Mouse (Mus musculus): ENCODE data around the gene Dppa2. TPM values are rescaled to one million over a fixed set of nuclear protein-coding genes. Genes with fewer than 3 reads are reported as not detected.

Gene Dppa2
- not detected in 2 replicates for polyA plus RNA-seq (2014; fragmentation: Nextera tagmentation; extraction: Ambion mirVana)

DNA sequence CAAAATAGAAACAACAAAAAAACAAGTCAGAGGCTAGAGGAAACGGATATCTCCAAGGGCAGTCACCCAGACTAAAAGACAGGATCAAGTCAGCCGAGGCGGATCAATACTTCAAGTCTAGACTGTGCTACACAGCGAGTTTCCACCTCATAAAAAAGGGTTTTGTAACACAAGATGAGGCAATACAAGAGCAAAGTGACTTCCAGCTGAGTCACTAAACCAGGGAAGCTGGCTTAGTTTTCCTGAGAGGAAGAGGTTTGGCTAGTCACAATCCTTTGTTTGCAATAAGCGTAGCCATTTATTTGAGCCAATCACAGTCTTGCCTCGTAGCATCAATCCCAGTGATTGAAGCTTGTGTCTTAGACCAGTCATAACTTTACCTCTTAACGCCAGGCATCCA, at the start of gene Dppa2:
TSS of gene Dppa2 (plus strand) at position 400 of the 400 bp plus-strand sequence.
- H3K27me3 ChIP-seq (ENCODE audit: control insufficient read depth, insufficient read depth, low read length): no peaks in the 10 kb centered on the region
- H3K9ac ChIP-seq: no peak within 1 kb of the TSS
- 88% methylated on average over 7 of the region's 7 CpGs for WGBS
- H3K4me2 ChIP-seq (replicated peaks): no peak within 1 kb of the TSS
- H3K36me3 ChIP-seq (replicated peaks; ENCODE audit: control insufficient read depth, insufficient read depth): no peaks in the 10 kb centered on the region
- ATAC-seq (ENCODE audit: low FRiP score) (no peak), DNase-seq (ENCODE audit: low spot score) (no peak)
- no peaks in the 10 kb centered on the region for H3K4me1 ChIP-seq (replicated peaks; ENCODE audit: control insufficient read depth, insufficient read depth, low read length)
- no peak within 1 kb of the TSS for H3K4me3 ChIP-seq (replicated peaks; ENCODE audit: low read length)
- no peak within 1 kb of the TSS for H3K27ac ChIP-seq
- no peaks in the 10 kb centered on the region for H3K9me3 ChIP-seq (ENCODE audit: control insufficient read depth, low read length)

DNA sequence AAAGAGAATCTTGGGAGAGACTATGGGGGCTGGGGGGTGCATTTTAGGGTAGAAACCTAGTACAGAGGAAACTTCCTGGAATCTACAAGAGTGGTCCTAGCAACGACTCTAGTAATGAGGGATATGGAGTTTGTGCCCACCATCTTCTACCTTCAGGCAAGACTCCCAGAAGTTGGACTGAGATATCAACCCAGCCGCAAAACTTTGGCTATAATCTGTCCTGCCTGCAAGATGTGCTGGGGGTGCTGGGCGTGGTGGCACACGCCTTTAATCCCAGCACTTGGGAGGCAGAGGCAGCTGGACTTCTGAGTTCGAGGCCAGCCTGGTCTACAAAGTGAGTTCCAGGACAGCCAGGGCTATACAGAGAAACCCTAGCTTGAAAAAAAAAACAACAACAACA, 49.1 kb upstream of the Dppa2 start:
- Histone ChIP-seq H3K4me2 (replicated peaks) (no peak overlapping the region), H3K4me1 (replicated peaks; ENCODE audit: control insufficient read depth, insufficient read depth, low read length) (no peaks in the 10 kb centered on the region), H3K9me3 (ENCODE audit: control insufficient read depth, low read length) (no peaks in the 10 kb centered on the region), H3K27me3 (ENCODE audit: control insufficient read depth, insufficient read depth, low read length) (no peaks in the 10 kb centered on the region), H3K36me3 (replicated peaks; ENCODE audit: control insufficient read depth, insufficient read depth) (no peaks in the 10 kb centered on the region), H3K9ac (no peak overlapping the region), H3K4me3 (replicated peaks; ENCODE audit: low read length) (no peak overlapping the region), H3K27ac (no peak overlapping the region)
- 98% methylated on average over 5 of the region's 5 CpGs for WGBS
- DNase-seq (ENCODE audit: low spot score) (no peak), ATAC-seq (ENCODE audit: low FRiP score) (no peak)

DNA sequence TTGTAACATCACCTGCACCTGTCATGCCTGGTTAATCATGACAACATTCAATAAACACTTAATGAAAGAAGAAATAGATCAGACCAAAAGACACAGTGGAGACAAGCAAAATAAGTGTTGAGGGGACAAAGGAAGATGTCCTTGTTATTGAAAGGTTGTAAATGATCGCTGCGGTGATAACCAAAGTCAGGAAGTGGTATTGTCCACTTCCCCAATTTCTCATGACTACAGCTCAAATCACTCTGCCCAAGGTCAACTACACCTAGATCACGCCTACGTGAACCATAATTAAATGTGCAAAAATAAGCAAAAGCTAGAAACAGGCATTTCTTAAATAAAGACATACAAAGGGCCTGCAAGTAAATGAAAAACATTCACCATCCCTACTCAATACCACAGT, 44.2 kb upstream of the Dppa2 start:
- H3K4me1 ChIP-seq (replicated peaks; ENCODE audit: control insufficient read depth, insufficient read depth, low read length): no peaks in the 10 kb centered on the region
- H3K36me3 ChIP-seq (replicated peaks; ENCODE audit: control insufficient read depth, insufficient read depth): no peaks in the 10 kb centered on the region
- 94% methylated on average over 4 of the region's 4 CpGs for WGBS
- ATAC-seq (ENCODE audit: low FRiP score): no peak
- no peak overlapping the region for H3K4me2 ChIP-seq (replicated peaks)
- no peaks in the 10 kb centered on the region for H3K9me3 ChIP-seq (ENCODE audit: control insufficient read depth, low read length)
- H3K9ac ChIP-seq: no peak overlapping the region
- no peak overlapping the region for H3K4me3 ChIP-seq (replicated peaks; ENCODE audit: low read length)
- no peaks in the 10 kb centered on the region for H3K27me3 ChIP-seq (ENCODE audit: control insufficient read depth, insufficient read depth, low read length)
- DNase-seq (ENCODE audit: low spot score): no peak
- no peak overlapping the region for H3K27ac ChIP-seq

GRCm38 (mm10) chr16:48262901-48263300, 40.8 kb upstream of the Dppa2 start:
- ATAC-seq (ENCODE audit: low FRiP score): no peak
- no peaks in the 10 kb centered on the region for H3K9me3 ChIP-seq (ENCODE audit: control insufficient read depth, low read length)
- no peak for DNase-seq (ENCODE audit: low spot score)
- H3K27me3 ChIP-seq (ENCODE audit: control insufficient read depth, insufficient read depth, low read length): no peaks in the 10 kb centered on the region
- H3K4me3 ChIP-seq (replicated peaks; ENCODE audit: low read length): no peak overlapping the region
- H3K36me3 ChIP-seq (replicated peaks; ENCODE audit: control insufficient read depth, insufficient read depth): no peaks in the 10 kb centered on the region
- no peak overlapping the region for H3K4me2 ChIP-seq (replicated peaks)
- H3K4me1 ChIP-seq (replicated peaks; ENCODE audit: control insufficient read depth, insufficient read depth, low read length): no peaks in the 10 kb centered on the region
- WGBS: 86% methylated on average over 1 of the region's 1 CpGs
- no peak overlapping the region for H3K9ac ChIP-seq
- H3K27ac ChIP-seq: no peak overlapping the region

DNA sequence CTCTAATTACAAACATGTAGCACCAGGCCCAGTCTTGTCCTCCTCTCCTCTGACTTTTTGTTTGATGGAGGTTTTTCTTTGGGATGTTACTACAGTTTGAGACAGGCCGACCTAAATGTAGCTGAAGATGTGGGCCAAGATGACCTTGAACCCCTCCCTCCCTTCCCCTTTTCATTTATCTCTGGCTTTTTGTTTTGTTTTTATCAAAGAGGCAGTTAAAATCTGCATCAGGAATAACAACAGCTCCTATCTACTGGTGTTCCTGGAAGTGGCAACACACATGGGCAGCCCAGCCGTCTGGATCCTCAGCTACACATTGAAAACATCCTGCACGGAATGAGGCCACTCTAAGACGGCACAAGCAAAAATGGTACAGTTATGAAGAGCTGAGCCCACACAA, 37.9 kb upstream of the Dppa2 start:
- H3K4me2 ChIP-seq (replicated peaks): no peak overlapping the region
- H3K27me3 ChIP-seq (ENCODE audit: control insufficient read depth, insufficient read depth, low read length): no peaks in the 10 kb centered on the region
- DNase-seq (ENCODE audit: low spot score): no peak
- H3K9me3 ChIP-seq (ENCODE audit: control insufficient read depth, low read length): no peaks in the 10 kb centered on the region
- no peak for ATAC-seq (ENCODE audit: low FRiP score)
- H3K4me1 ChIP-seq (replicated peaks; ENCODE audit: control insufficient read depth, insufficient read depth, low read length): no peaks in the 10 kb centered on the region
- H3K27ac ChIP-seq: no peak overlapping the region
- WGBS: 86% methylated on average over 4 of the region's 4 CpGs
- no peak overlapping the region for H3K9ac ChIP-seq
- H3K4me3 ChIP-seq (replicated peaks; ENCODE audit: low read length): no peak overlapping the region
- H3K36me3 ChIP-seq (replicated peaks; ENCODE audit: control insufficient read depth, insufficient read depth): no peaks in the 10 kb centered on the region

GRCm38 (mm10) chr16:48276940-48277339, 26.8 kb upstream of the Dppa2 start:
- 82% methylated on average over 4 of the region's 4 CpGs for WGBS
- Histone ChIP-seq H3K9me3 (ENCODE audit: control insufficient read depth, low read length) (no peaks in the 10 kb centered on the region), H3K4me3 (replicated peaks; ENCODE audit: low read length) (no peak overlapping the region), H3K9ac (no peak overlapping the region), H3K4me1 (replicated peaks; ENCODE audit: control insufficient read depth, insufficient read depth, low read length) (no peaks in the 10 kb centered on the region), H3K36me3 (replicated peaks; ENCODE audit: control insufficient read depth, insufficient read depth) (no peaks in the 10 kb centered on the region), H3K27ac (no peak overlapping the region), H3K27me3 (ENCODE audit: control insufficient read depth, insufficient read depth, low read length) (no peaks in the 10 kb centered on the region), H3K4me2 (replicated peaks) (no peak overlapping the region)
- DNase-seq (ENCODE audit: low spot score) (no peak), ATAC-seq (ENCODE audit: low FRiP score) (no peak)

DNA sequence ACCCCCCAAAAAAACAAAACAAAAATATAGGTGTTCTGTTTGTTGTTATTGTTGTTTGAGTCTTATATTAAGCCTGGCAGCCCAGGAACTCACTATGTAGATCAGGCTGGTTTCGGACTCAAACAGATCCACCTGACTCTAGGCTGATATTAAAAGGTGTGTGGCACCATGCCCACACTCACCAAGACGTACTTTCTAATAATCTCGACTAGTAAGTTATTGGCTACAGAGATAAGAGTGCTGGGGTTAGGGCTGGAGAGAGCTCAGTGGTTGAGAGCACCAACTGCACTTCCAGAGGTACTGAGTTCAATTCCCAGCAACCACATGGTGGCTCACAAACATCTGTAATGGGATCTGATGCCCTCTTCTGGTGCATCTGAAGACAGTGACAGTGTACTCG, 22.8 kb upstream of the Dppa2 start:
- Histone ChIP-seq H3K9me3 (ENCODE audit: control insufficient read depth, low read length) (no peaks in the 10 kb centered on the region), H3K36me3 (replicated peaks; ENCODE audit: control insufficient read depth, insufficient read depth) (no peaks in the 10 kb centered on the region), H3K27me3 (ENCODE audit: control insufficient read depth, insufficient read depth, low read length) (no peaks in the 10 kb centered on the region), H3K4me3 (replicated peaks; ENCODE audit: low read length) (no peak overlapping the region), H3K27ac (no peak overlapping the region), H3K4me1 (replicated peaks; ENCODE audit: control insufficient read depth, insufficient read depth, low read length) (no peaks in the 10 kb centered on the region), H3K4me2 (replicated peaks) (no peak overlapping the region), H3K9ac (no peak overlapping the region)
- WGBS: 92% methylated on average over 4 of the region's 4 CpGs
- no peak for ATAC-seq (ENCODE audit: low FRiP score)
- DNase-seq (ENCODE audit: low spot score): no peak

- H3K9me3 ChIP-seq (ENCODE audit: control insufficient read depth, low read length): no peaks in the 10 kb centered on the region
- no peak overlapping the region for H3K4me3 ChIP-seq (replicated peaks; ENCODE audit: low read length)
- no peak overlapping the region for H3K27ac ChIP-seq
- H3K4me1 ChIP-seq (replicated peaks; ENCODE audit: control insufficient read depth, insufficient read depth, low read length): no peaks in the 10 kb centered on the region
- no peak overlapping the region for H3K4me2 ChIP-seq (replicated peaks)
- no peak overlapping the region for H3K9ac ChIP-seq
- DNase-seq (ENCODE audit: low spot score) (no peak), ATAC-seq (ENCODE audit: low FRiP score) (no peak)
- H3K36me3 ChIP-seq (replicated peaks; ENCODE audit: control insufficient read depth, insufficient read depth): no peaks in the 10 kb centered on the region
- H3K27me3 ChIP-seq (ENCODE audit: control insufficient read depth, insufficient read depth, low read length): no peaks in the 10 kb centered on the region
- 55% methylated on average over 1 of the region's 1 CpGs for WGBS
Observed at GRCm38 (mm10) chr16:48282801-48283200, 20.9 kb upstream of the Dppa2 start.

DNA sequence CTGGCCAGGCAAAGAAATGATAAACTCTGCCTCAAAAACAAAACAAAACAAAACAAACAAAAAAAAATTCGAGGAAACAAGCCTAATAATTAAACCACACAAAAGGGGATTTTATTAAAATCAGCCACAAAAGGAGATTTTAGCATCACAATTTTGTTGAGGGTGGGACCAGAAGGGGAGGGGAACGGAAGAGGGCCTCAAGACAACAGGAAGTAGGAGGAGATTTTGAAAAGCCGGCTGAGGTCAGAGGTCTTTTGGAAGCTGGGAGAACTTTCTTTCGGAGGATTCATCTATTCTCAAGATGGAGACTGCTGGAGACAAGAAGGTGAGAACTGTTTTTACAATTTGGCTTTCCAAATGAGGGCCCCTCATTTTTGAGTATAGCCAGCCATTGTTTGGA, 20.2 kb upstream of the Dppa2 start, which contains the start of gene Dppa4:
TSS of gene Dppa4 (plus strand) at position 217 of the 400 bp plus-strand sequence.
- no peak within 1 kb of the TSS for H3K4me2 ChIP-seq (replicated peaks)
- no peak within 1 kb of the TSS for H3K27ac ChIP-seq
- H3K36me3 ChIP-seq (replicated peaks; ENCODE audit: control insufficient read depth, insufficient read depth): no peaks in the 10 kb centered on the region
- no peak for DNase-seq (ENCODE audit: low spot score)
- ATAC-seq (ENCODE audit: low FRiP score): no peak
- no peaks in the 10 kb centered on the region for H3K9me3 ChIP-seq (ENCODE audit: control insufficient read depth, low read length)
- WGBS: 81% methylated on average over 4 of the region's 4 CpGs
- no peaks in the 10 kb centered on the region for H3K4me1 ChIP-seq (replicated peaks; ENCODE audit: control insufficient read depth, insufficient read depth, low read length)
- no peak within 1 kb of the TSS for H3K4me3 ChIP-seq (replicated peaks; ENCODE audit: low read length)
- H3K9ac ChIP-seq: no peak within 1 kb of the TSS
- no peaks in the 10 kb centered on the region for H3K27me3 ChIP-seq (ENCODE audit: control insufficient read depth, insufficient read depth, low read length)

GRCm38 (mm10) chr16:48285517-48285916, 18.2 kb upstream of the Dppa2 start:
- Histone ChIP-seq H3K27ac (no peak overlapping the region), H3K9me3 (ENCODE audit: control insufficient read depth, low read length) (no peaks in the 10 kb centered on the region), H3K36me3 (replicated peaks; ENCODE audit: control insufficient read depth, insufficient read depth) (no peaks in the 10 kb centered on the region), H3K4me2 (replicated peaks) (no peak overlapping the region), H3K4me3 (replicated peaks; ENCODE audit: low read length) (no peak overlapping the region), H3K27me3 (ENCODE audit: control insufficient read depth, insufficient read depth, low read length) (no peaks in the 10 kb centered on the region), H3K4me1 (replicated peaks; ENCODE audit: control insufficient read depth, insufficient read depth, low read length) (no peaks in the 10 kb centered on the region), H3K9ac (no peak overlapping the region)
- ATAC-seq (ENCODE audit: low FRiP score) (no peak), DNase-seq (ENCODE audit: low spot score) (no peak)
- 98% methylated on average over 4 of the region's 4 CpGs for WGBS
